Mouse (Mus musculus) midbrain, embryonic 15.5 days (tissue): ENCODE data around the gene Zbtb20. TPM values are rescaled to one million over a fixed set of nuclear protein-coding genes. Genes with fewer than 3 reads are reported as not detected.

ENCODE experiments used
- ATAC-seq: fragments of 200-750 bp; cut with Nextera tagmentation; replicated peaks from 2 replicates; pipeline ENCODE4 v1.8.0; 2017; ENCODE audit warnings: moderate TSS enrichment
- H3K27ac ChIP-seq: fragments of 300-500 bp; sonication (generic); 2 replicates; pipeline ENCODE4 v1.5.1; 2015; ENCODE audit warnings: mild to moderate bottlenecking, inconsistent platforms
- H3K27me3 ChIP-seq: fragments of 300-500 bp; sonication (generic); replicated peaks from 2 replicates; pipeline ENCODE4 v1.6.1; 2015; ENCODE audit warnings: inconsistent platforms
- H3K36me3 ChIP-seq: fragments of 300-500 bp; sonication (generic); replicated peaks from 2 replicates; pipeline ENCODE4 v1.6.1; 2015; ENCODE audit warnings: inconsistent platforms
- H3K4me1 ChIP-seq: fragments of 300-500 bp; sonication (generic); 2 replicates; pipeline ENCODE4 v1.6.1; 2015; ENCODE audit warnings: inconsistent platforms
- H3K4me2 ChIP-seq: fragments of 300-500 bp; sonication (generic); 2 replicates; pipeline ENCODE4 v1.6.1; 2015; ENCODE audit warnings: inconsistent platforms, mild to moderate bottlenecking, moderate library complexity
- H3K4me3 ChIP-seq: fragments of 300-500 bp; sonication (generic); 2 replicates; pipeline ENCODE4 v1.5.1; 2015; ENCODE audit warnings: mild to moderate bottlenecking, inconsistent platforms
- H3K9ac ChIP-seq: fragments of 300-500 bp; sonication (generic); 2 replicates; pipeline ENCODE4 v1.6.1; 2015; ENCODE audit warnings: mild to moderate bottlenecking, inconsistent platforms
- H3K9me3 ChIP-seq: fragments of 300-500 bp; sonication (generic); 2 replicates; pipeline ENCODE4 v1.6.1; 2016; ENCODE audit warnings: inconsistent platforms
- WGBS: fragments of 180-500 bp; shearing (Covaris S2); methylation state at CpG from one replicate; pipeline ENCODE4 v1.1.7; 2015; ENCODE audit warnings: mixed read lengths; 5-methylcytosine and 5-hydroxymethylcytosine counted together
- polyA plus RNA-seq: library from polyadenylated mRNA; unstranded; fragments of >200 nt; fragmentation: Nextera tagmentation; extraction: Ambion mirVana; gene quantifications from 2 replicates; pipeline ENCODE4 v1.2.1, GENCODE M21; 2015

Zbtb20 gene
- polyA plus RNA-seq, 1 experiment from 2014 or later: 76.5 TPM

DNA sequence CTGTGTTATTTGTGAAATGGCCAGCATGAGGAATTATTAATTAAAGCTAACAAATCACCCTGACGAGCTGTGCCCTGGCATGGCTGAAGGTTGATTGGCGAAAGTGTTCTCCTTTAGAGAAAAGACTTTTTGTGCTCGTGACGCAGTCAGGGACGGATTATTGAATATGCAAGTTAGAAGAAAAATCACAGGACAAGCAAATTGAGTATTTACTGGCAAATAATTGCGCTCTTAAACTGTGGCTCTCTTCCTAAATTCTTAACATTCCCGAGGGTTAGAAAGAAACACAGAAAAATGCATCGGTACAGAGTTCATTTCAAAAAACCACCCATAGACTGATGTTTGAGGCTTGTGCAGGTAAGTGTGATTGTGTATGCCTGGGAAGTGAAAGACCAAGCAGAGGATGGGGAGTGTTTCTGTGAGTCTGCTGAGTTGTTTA is 360.1 kb downstream of the Zbtb20 start:
- Histone ChIP-seq H3K27me3 (no peaks in the 10 kb centered on the region), H3K9me3 (no peaks in the 10 kb centered on the region), H3K4me1 (0 out of 2 replicates have a peak, but pooled peaks cover 3% of the 10 kb centered on the region), H3K4me2 (no peak overlapping the region), H3K27ac (no peak overlapping the region), H3K36me3 (no peaks in the 10 kb centered on the region), H3K4me3 (no peak overlapping the region), H3K9ac (no peak overlapping the region)
- 69% methylated on average over 8 of the region's 8 CpGs for WGBS
- no peak for ATAC-seq

GRCm38 (mm10) chr16:43237551-43237950 is 361.9 kb downstream of the Zbtb20 start:
- H3K27ac ChIP-seq: no peak overlapping the region
- 85% methylated on average over 2 of the region's 2 CpGs for WGBS
- 0 out of 2 replicates have a peak, but pooled peaks cover 3% of the 10 kb centered on the region for H3K4me1 ChIP-seq
- ATAC-seq: no peak
- no peaks in the 10 kb centered on the region for H3K27me3 ChIP-seq
- H3K4me2 ChIP-seq: no peak overlapping the region
- no peaks in the 10 kb centered on the region for H3K36me3 ChIP-seq
- no peaks in the 10 kb centered on the region for H3K9me3 ChIP-seq
- H3K4me3 ChIP-seq: no peak overlapping the region
- no peak overlapping the region for H3K9ac ChIP-seq

GRCm38 (mm10) chr16:43247026-43247425 is 371.3 kb downstream of the Zbtb20 start:
- H3K27ac ChIP-seq: no peak overlapping the region
- WGBS: 89% methylated on average over 5 of the region's 5 CpGs
- H3K4me1 ChIP-seq: no peaks in the 10 kb centered on the region
- H3K4me3 ChIP-seq: no peak overlapping the region
- H3K4me2 ChIP-seq: no peak overlapping the region
- no peak for ATAC-seq
- no peaks in the 10 kb centered on the region for H3K36me3 ChIP-seq
- H3K9me3 ChIP-seq: no peaks in the 10 kb centered on the region
- no peak overlapping the region for H3K9ac ChIP-seq
- no peaks in the 10 kb centered on the region for H3K27me3 ChIP-seq

GRCm38 (mm10) chr16:43253077-43253476 is 377.4 kb downstream of the Zbtb20 start:
- no peaks in the 10 kb centered on the region for H3K27me3 ChIP-seq
- H3K4me1 ChIP-seq: no peaks in the 10 kb centered on the region
- no peak overlapping the region for H3K9ac ChIP-seq
- no peaks in the 10 kb centered on the region for H3K36me3 ChIP-seq
- no peak overlapping the region for H3K4me3 ChIP-seq
- no peaks in the 10 kb centered on the region for H3K9me3 ChIP-seq
- H3K4me2 ChIP-seq: no peak overlapping the region
- H3K27ac ChIP-seq: no peak overlapping the region
- ATAC-seq: no peak
- WGBS: 49% methylated on average over 2 of the region's 2 CpGs

- Histone ChIP-seq H3K4me2 (no peak overlapping the region), H3K4me3 (no peak overlapping the region), H3K36me3 (no peaks in the 10 kb centered on the region), H3K27ac (no peak overlapping the region), H3K9me3 (no peaks in the 10 kb centered on the region), H3K27me3 (no peaks in the 10 kb centered on the region), H3K4me1 (no peaks in the 10 kb centered on the region), H3K9ac (no peak overlapping the region)
- 85% methylated on average over 4 of the region's 4 CpGs for WGBS
- no peak for ATAC-seq
Measured at GRCm38 (mm10) chr16:43253746-43254145, 378.1 kb downstream of the Zbtb20 start.

GRCm38 (mm10) chr16:43256191-43256899 is 380.7 kb downstream of the Zbtb20 start:
- Histone ChIP-seq H3K36me3 (no peaks in the 10 kb centered on the region), H3K27ac (no peak overlapping the region), H3K4me1 (no peaks in the 10 kb centered on the region), H3K4me2 (no peak overlapping the region), H3K9me3 (no peaks in the 10 kb centered on the region), H3K9ac (no peak overlapping the region), H3K4me3 (no peak overlapping the region), H3K27me3 (no peaks in the 10 kb centered on the region)
- ATAC-seq: no peak
- WGBS: 78% methylated on average over 3 of the region's 3 CpGs

- no peak overlapping the region for H3K4me3 ChIP-seq
- no peaks in the 10 kb centered on the region for H3K9me3 ChIP-seq
- no peak overlapping the region for H3K9ac ChIP-seq
- no peak overlapping the region for H3K4me2 ChIP-seq
- WGBS: 86% methylated on average over 1 of the region's 1 CpGs
- H3K36me3 ChIP-seq: no peaks in the 10 kb centered on the region
- no peaks in the 10 kb centered on the region for H3K4me1 ChIP-seq
- ATAC-seq: no peak
- no peaks in the 10 kb centered on the region for H3K27me3 ChIP-seq
- H3K27ac ChIP-seq: no peak overlapping the region
Measured at GRCm38 (mm10) chr16:43256900-43257281, 381.2 kb downstream of the Zbtb20 start.

DNA sequence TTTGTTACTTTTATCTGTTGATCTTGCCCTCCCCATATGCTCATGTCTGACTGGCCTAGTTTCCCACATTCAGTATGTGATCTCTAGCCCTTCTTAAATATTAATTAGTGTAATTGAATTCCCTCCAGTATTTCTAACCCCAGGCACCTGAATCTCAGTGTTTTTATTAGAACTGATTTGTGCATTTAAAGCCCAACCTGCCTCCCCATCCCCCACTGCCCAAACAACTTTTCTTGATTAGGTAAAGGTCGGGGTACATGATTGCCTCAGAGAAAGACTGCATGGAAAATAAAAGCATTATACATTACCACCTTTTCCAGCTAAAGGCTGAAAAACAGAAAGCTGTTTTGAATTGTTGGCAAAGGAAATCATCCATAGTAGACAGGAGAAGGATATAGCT is 383.8 kb downstream of the Zbtb20 start:
- Histone ChIP-seq H3K4me1 (no peaks in the 10 kb centered on the region), H3K36me3 (no peaks in the 10 kb centered on the region), H3K9me3 (no peaks in the 10 kb centered on the region), H3K4me3 (no peak overlapping the region), H3K27ac (no peak overlapping the region), H3K9ac (no peak overlapping the region), H3K27me3 (no peaks in the 10 kb centered on the region), H3K4me2 (no peak overlapping the region)
- 61% methylated on average over 1 of the region's 1 CpGs for WGBS
- ATAC-seq: no peak

DNA sequence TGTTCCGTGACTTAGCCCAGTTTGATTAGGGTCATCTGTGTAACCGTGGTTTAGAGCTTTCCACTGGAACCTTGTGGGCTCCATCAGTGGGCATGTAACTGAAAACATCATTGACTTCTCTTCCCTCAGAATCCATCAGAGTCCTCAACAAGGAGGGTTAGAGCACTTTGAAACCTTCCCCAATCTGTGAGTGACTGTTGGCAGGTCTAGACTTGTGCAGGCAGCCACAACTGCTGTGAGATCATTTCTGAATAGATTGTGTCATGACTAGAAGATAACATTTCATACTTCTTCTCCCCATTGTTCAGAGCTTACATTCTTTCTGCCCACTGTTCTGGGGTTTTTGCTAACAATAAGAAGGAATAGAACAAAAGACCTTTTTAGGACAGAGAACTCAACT is 385.2 kb downstream of the Zbtb20 start:
- no peak for ATAC-seq
- H3K4me1 ChIP-seq: no peaks in the 10 kb centered on the region
- no peaks in the 10 kb centered on the region for H3K27me3 ChIP-seq
- no peak overlapping the region for H3K4me3 ChIP-seq
- WGBS: 86% methylated on average over 2 of the region's 2 CpGs
- no peak overlapping the region for H3K4me2 ChIP-seq
- no peak overlapping the region for H3K9ac ChIP-seq
- H3K9me3 ChIP-seq: no peaks in the 10 kb centered on the region
- no peaks in the 10 kb centered on the region for H3K36me3 ChIP-seq
- H3K27ac ChIP-seq: no peak overlapping the region

DNA sequence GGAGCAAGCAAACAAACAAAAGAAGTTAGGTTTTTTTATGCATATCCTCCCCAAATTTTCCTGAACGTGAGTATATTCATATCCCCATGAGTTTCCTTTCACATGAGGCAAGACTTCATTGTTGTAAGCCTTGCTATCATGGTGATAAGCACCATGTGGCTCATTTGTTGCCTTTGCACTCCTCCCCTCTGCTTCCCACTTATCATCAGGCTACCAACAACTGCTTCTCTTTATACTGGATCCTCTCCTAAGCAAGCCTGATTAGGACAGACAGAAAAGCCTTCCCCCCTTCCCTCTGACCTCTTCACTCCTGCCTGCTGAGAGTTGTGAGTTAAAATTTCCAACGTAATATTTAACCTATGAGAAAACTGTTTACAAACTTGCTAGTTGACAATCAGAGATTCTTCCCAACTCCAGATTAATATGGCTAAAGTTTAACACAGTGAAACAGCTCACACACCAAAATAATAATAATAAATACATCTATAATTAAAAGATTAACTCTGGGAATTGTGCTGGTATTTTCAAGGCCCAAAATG is 398.4 kb downstream of the Zbtb20 start:
- peaks cover 8% of the 10 kb centered on the region; the same call in 1 of the 2 replicates for H3K4me1 ChIP-seq
- H3K4me3 ChIP-seq: no peak overlapping the region
- H3K4me2 ChIP-seq: no peak overlapping the region
- ATAC-seq: no peak
- 50% methylated on average over 2 of the region's 2 CpGs for whole genome bisulfite sequencing
- H3K27me3 ChIP-seq: no peaks in the 10 kb centered on the region
- no peaks in the 10 kb centered on the region for H3K36me3 ChIP-seq
- no peak overlapping the region for H3K27ac ChIP-seq
- H3K9me3 ChIP-seq: no peaks in the 10 kb centered on the region
- no peak overlapping the region for H3K9ac ChIP-seq

GRCm38 (mm10) chr16:43276764-43277163 is 401.1 kb downstream of the Zbtb20 start:
- H3K4me3 ChIP-seq: no peak overlapping the region
- no peak overlapping the region for H3K27ac ChIP-seq
- no peak overlapping the region for H3K9ac ChIP-seq
- peaks cover 8% of the 10 kb centered on the region; the same call in 1 of the 2 replicates for H3K4me1 ChIP-seq
- WGBS: 83% methylated on average over 4 of the region's 4 CpGs
- no peaks in the 10 kb centered on the region for H3K27me3 ChIP-seq
- no peaks in the 10 kb centered on the region for H3K36me3 ChIP-seq
- ATAC-seq: no peak
- no peaks in the 10 kb centered on the region for H3K9me3 ChIP-seq
- H3K4me2 ChIP-seq: no peak overlapping the region

- peak; percentile 84 for ATAC-seq
- no peaks in the 10 kb centered on the region for H3K9me3 ChIP-seq
- H3K36me3 ChIP-seq: no peaks in the 10 kb centered on the region
- peak overlapping the region; percentile 44; the same call in 1 of the 2 replicates for H3K27ac ChIP-seq
- no peak overlapping the region for H3K4me2 ChIP-seq
- 11% methylated on average over 1 of the region's 1 CpGs for WGBS
- H3K27me3 ChIP-seq: no peaks in the 10 kb centered on the region
- no peak overlapping the region for H3K9ac ChIP-seq
- H3K4me1 ChIP-seq: no peaks in the 10 kb centered on the region; the same call in 1 of the 2 replicates
- no peak overlapping the region for H3K4me3 ChIP-seq
Measured at GRCm38 (mm10) chr16:43286319-43286718, 410.6 kb downstream of the Zbtb20 start.
